Mouse (Mus musculus): ENCODE measurements around the gene Il27ra.
A peak's percentile ranks its signal among the peaks of the same experiment; 100 is the strongest.

DNA sequence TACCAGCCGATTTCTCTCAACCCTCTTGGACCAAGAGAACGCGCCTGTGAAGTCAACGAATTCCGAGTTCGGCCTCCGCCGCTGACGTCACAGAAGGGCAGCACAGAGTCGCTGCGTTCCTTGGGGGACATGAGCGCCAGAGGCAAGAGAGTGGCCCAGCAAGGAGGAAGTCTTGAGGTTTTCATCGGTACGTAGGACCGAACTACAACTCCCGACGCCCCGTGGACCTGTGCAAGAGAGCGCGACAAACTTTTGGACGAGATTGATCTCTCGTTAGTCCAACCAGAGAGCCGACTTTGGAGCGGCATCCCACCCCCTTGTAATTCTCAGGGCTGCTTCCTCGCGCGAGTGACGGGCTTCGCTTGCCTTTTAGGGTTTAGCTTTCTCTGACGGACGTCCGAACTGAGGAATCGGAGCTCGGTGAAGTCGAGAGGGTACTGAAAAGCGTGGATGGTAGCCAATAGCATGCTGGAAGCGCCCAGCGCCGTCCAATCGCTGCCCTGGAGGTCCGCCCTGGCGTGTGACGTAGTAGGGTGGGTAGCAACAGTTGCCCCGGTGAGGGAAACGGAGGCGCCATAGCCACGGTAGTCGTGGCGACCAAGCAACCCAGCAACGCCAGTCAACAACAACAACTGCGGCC is 24.0 kb upstream of the Il27ra start, which contains the start of gene Rfx1:
- TF ChIP-seq MYOG (IDR thresholded peaks at IDR 0.05; ENCODE audit: control insufficient read depth in 1 of 3, insufficient read depth in 1 of 3, insufficient read length in 2 of 3, low read depth in 2 of 3) (peak in 2 of 3 experiments; percentile 10 to 20), POLR2A (IDR thresholded peaks at IDR 0.05; ENCODE audit: insufficient read length, low read depth) (peak; percentile 80)

Data from myocyte (in vitro differentiated cells).